Mouse (Mus musculus) naive thymus-derived CD4-positive, alpha-beta T cell, adult 2 months (primary cell): ENCODE measurements around the gene Mchr1.
"Not testable (repeated sequence)": the region's sequence is repeated elsewhere in the genome, so short reads cannot be mapped to it uniquely, and the experiment has no call there.

Experiments used
- DNase-seq: peaks from one replicate; pipeline ENCODE4 v3.0.0-alpha.2; 2011; ENCODE audit warnings: low read depth

Mchr1 gene

DNA sequence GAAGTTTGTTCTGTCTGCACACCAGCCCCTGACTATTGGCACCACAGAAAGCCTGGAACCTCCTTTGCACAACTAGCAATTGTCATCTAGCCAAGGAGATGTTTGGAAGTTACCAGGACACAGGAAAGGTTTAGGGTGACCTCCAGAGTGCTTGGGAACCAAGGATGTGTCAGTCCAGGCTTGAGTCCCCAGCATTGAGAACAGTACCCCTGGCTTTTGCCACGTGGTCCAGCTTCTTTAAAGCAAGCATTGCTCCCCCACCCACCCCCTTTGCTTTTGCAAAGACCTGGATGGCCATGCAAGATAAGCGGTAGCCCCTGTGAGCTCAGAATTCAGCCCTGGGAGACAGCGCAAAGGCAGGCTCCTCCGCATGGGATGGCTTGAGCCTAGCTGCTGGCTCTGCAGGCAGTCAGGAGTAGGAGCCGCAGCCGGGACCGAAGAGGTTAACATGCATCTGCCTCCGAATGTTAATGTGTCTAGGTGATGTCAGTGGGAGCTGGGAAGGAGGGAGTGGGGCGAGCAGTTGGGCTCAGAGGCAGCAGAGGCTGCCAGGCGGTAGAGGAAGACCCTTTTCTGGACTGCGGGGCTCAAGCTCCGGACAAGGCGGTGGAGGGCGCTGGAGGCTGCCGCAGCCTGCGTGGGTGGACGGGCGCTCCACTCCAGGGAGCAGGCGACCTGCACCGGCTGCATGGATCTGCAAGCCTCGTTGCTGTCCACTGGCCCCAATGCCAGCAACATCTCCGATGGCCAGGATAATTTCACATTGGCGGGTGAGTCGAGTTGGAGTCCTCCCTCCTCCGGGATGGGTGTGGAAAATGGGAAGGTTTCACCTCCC is at the start of gene Mchr1:
Mchr1 (plus strand) TSS at position 414 of the 835 bp plus-strand sequence.
- DNase-seq: no peak

GRCm38 (mm10) chr15:81189061-81189460 is 46.2 kb upstream of the Mchr1 start:
- DNase-seq: no peak

- DNase-seq: peak; percentile 66
Measured at GRCm38 (mm10) chr15:81190011-81190629, 45.2 kb upstream of the Mchr1 start.

DNA sequence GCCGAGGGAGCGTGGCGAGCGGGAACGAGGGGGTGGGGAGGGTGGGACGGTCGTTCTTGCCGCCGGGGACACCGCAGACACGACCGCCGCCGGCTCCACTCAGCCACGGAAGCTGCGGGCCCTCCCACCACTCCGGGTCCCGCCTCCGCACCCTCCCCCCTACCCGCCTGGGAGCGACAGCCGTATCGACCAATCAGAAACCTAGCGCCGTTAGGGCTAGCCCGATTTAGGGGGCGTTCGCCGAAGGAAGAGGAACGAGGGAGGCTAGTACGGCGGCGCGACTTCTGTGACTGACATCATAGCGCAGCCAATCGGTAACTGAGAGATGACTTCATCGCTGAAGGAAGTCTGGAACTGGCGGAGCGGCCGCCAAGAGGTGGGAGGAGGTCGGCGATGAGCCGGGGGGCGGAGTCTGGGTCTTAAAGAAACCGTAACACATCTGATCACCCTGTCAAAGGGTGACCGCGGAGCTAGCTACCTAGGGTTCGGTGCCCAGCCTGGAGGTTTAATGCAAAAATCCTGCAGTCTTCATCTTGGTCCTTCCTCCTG is 44.6 kb upstream of the Mchr1 start, which contains the start of gene Mrtfa:
Mrtfa (minus strand) TSS at position 128 of the 549 bp plus-strand sequence.
- DNase-seq: peak; percentile 99

DNA sequence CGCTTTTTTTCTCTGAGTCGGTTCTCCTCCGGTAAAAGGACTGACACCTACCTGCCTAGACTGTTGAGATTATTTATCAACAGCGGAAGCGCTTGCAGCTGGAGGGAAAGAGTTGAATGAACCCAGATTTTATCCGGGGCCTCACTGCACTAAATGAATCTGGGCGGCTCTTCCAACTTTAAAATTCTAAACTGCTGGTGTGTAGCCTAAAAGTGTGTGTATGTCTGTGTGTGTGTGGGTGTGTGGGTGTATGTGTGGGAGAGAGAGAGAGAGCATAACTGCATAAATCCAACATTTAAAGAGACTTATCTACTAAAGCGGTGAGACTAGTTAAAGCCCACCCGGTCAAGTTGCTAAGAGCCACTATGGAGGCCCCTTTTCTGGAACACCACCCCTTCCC is 44.0 kb upstream of the Mchr1 start:
- no peak for DNase-seq

DNA sequence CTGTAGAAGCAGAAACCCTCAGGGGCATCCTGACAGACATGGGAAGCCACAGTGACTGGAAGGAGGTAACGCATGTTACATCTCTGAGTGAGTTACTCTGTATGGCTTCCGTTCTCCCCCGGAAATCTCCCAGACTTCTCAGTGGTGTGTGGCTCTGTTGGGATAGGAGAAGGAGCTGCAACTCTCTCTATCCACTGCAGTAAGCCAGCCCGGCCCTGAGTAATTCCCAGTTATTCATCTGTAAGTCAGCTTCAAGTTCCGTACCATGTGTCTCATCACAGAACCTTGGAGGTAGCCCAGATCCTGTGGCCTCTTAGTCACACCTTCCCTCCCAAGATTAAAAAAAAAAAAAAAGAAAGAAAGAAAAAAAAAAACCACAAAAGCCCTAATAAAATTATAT is 43.0 kb upstream of the Mchr1 start:
- DNase-seq: no peak

DNA sequence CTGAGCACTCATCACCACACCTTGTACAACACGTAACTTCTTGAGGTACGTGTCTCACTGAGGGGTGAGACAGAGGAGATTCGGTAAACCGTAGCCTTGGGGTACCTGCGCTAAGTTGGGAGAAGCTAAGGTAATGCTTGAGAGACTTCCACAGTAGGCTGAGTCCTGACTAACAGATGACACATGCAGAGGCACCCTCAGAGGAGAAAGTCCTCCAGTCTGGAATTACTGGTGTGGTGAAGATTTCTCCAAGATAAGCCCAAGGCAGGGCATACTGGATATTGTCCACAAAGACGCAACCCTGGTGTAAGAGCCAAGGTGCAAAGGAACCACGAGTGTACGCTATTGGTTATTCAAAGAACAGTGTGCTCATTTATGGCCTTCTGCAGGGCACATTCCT is 42.4 kb upstream of the Mchr1 start:
- no peak for DNase-seq

DNA sequence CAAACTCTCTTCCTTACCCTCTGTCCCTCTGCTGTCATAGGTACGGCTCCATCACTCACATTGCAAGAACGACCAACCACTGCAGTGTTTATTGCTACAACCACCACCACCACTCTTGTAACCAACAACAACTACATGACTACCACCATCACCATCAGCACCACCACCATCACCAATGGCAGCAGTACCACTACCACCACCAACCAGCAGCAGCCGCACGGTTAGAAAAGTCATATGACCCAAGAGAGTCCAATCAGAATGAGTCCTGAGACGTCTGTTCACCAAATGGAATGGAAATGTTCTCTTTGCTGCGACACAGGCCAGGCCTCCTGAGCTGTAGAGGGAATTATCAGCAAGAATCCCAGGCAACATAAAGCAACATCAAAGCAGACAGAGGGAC is 40.5 kb upstream of the Mchr1 start:
- no peak for DNase-seq

GRCm38 (mm10) chr15:81195447-81195846 is 39.9 kb upstream of the Mchr1 start:
- DNase-seq: no peak

GRCm38 (mm10) chr15:81197197-81197596 is 38.1 kb upstream of the Mchr1 start:
- DNase-seq: no peak

DNA sequence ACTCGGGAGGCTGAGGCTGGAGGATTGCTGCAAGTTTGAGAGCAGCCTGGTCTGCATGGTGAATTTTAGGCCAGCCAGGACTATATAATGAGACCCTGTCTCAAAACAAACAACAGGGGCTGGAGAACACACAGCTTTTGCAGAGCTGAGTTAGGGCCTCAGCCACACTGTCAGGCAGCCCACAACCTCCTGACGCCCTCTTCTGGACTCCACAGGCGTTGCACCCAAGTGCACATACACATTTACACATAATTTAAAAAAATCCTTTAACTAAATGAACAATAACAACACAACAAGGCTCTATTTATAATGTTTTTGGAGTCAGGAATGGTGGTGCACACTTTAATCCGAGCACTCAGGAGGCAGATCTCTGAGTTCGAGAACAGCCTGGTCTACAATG is 36.9 kb upstream of the Mchr1 start:
- peak; percentile 47 for DNase-seq

DNA sequence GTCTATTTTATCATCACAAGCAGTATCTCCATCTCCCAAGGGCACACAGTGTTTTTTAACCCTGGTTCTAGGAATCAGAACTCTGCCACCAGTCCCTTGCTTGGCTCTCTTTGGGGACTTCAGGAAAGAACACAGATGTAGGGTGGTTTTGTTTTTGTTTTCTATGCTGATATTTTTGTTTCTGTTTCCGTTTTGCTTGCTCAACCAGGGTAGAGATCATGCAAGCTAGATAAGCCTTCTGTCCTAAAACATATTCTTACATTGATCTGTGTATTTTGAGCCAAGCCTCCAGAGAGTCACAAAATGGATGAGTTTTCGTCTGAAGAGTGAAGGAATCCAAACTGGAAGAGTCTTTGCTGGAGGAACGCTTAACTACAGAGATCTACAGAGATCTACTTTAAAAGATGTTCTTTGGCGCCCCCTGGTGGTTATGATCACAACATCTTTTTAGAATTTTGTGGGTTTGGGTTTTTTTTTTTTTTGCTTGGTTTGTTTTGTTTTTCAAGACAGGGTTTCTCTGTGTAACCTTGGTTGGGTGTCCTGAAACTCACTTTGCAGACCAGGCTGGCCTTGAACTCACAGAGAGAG is 35.8 kb upstream of the Mchr1 start:
- peak; percentile 92 for DNase-seq

DNA sequence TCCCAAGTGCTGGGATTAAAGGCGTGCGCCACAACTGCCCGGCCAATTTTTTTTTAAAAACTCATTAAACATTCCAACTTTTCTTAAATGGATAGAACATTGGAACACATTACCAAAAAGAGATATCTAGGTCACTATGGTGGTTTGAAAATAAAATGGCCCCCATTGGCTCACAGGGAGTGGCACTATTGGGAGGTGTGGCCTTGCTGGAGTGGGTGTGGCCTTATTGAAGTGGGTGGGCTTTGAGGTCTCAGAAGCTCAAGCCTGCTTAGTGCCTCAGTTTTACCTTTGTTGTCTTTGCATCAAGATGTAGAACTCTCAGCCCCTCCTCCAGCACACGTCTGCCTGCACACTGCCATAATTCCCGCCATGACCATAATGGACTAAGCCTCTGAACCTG is 32.8 kb upstream of the Mchr1 start:
- DNase-seq: no peak

DNA sequence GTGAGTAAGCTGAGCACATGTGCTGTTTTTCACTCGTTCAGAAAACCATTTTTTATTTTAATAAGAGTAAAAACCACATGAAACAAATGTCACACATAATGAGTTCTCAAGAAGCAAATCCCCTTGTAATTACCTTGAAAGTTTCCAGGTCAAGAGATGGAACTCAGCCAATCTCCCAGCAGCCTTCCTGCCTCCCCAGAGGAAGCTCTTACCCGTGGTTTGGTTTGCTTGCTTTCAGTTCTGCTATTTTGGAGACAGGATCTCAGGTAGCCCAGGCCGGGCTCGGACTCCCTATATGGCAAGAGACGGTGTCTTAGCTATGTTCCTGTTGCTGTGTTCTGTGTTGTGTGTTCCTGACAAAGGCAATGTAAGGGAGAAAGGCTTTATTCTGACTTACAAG is 24.8 kb upstream of the Mchr1 start:
- peak; percentile 30 for DNase-seq

DNA sequence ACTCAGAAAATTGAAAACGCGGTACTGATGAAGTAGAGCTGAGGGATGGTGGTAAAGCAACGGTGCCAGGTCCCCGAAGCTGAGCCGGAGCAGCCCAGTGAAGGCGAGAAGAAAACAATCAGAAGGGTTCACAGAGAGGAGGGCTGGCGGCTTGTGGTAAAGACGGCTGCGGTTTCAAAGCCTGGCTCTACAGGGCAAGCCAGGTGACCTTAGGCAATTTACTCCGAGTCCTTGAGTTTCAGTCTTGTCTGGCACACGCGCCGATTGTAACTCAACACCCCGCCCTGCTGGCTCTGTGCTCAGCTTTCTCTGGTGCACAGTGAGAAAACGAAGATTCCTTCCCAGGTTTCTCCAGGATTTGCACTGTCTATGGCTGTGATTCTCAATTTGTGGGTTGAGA is 22.3 kb upstream of the Mchr1 start:
- no peak for DNase-seq

GRCm38 (mm10) chr15:81216906-81217653 is 18.2 kb upstream of the Mchr1 start:
- no peak for DNase-seq

GRCm38 (mm10) chr15:81219054-81219453 is 16.2 kb upstream of the Mchr1 start:
- no peak for DNase-seq

DNA sequence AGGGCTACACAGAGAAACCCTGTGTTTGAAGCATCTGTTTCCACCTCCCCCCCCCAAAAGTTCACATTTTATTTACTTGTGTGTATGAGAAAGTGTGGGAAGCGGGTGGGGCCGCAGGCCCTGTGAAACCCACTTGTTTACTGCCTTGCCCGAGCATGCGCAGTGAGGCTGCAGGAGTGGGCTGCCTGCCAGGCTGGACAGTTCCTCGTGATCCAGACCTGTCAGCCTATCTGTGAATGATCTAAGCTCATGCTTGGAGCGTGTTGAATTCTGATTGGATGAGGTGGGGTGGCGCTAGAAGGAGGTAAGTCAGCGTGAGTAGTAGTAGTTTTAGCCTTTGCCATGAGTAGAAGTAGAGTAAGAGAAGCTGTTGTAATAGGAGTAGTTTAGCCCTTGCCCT is 15.2 kb upstream of the Mchr1 start:
- DNase-seq: not testable (repeated sequence)

- DNase-seq: no peak
Measured at GRCm38 (mm10) chr15:81221446-81221845, 13.9 kb upstream of the Mchr1 start.

DNA sequence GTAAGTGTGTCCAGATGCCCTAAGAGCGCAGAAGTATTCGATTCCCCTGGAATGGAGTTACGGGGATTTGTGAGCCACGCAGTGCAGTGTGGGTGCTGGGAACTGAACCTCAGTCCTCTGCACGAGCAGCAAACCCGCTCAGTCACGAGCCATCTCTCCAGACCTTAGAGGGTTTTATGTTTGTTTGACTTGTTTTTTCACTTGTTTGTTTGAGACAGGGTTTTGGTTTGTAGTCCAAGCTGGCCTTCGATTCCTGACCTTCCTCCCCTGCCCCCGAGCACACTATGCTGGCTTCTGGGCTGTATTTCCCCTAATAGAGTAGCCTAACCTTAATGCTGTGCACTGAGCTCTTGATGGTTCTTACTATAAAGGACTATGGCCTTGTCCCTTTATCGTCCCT is 10.3 kb upstream of the Mchr1 start:
- no peak for DNase-seq

- no peak for DNase-seq
Measured at GRCm38 (mm10) chr15:81225732-81226131, 9.6 kb upstream of the Mchr1 start.

- DNase-seq: no peak
Measured at GRCm38 (mm10) chr15:81226796-81227195, 8.5 kb upstream of the Mchr1 start.
